Mouse (Mus musculus): ENCODE results near the gene Gm3182. TPM values are rescaled to one million over a fixed set of nuclear protein-coding genes. Genes with fewer than 3 reads are reported as not detected.
"Not testable (repeated sequence)": the region's sequence is repeated elsewhere in the genome, so short reads cannot be mapped to it uniquely, and the experiment has no call there.

The Gm3182 gene
- not detected in 2 replicates for polyA plus RNA-seq (2012; ENCODE audit: insufficient read depth, insufficient read length, low replicate concordance, missing spikeins)

- WGBS = 86% methylated on average over 1 of the region's 2 CpGs
- not testable (repeated sequence) for H3K4me3 ChIP-seq (ENCODE audit: insufficient read depth, low read depth, low read length); H3K27ac ChIP-seq (ENCODE audit: insufficient read depth, low read depth, low read length); H3K4me1 ChIP-seq (ENCODE audit: control insufficient read depth, insufficient read depth, low read length)
Measured at GRCm38 (mm10) chr14:4481445-4481844, at the start of gene Gm3182. TSS of gene Gm3182 (plus strand) at chr14:4481745.

GRCm38 (mm10) chr14:4499425-4499824 is 17.9 kb downstream of the Gm3182 start:
- peak overlapping the region; percentile 30; the same call in 1 of the 2 replicates for H3K4me3 ChIP-seq (ENCODE audit: insufficient read depth, low read depth, low read length)
- 0% methylated on average over 20 of the region's 25 CpGs for WGBS

More at GRCm38 (mm10) chr14:4499425-4499824, 17.9 kb downstream of the Gm3182 start:
- H3K4me1 ChIP-seq (ENCODE audit: control insufficient read depth, insufficient read depth, low read length); H3K27ac ChIP-seq (ENCODE audit: insufficient read depth, low read depth, low read length): not testable (repeated sequence)

Other genes starting within 250 kb of the Gm3182 start
- gene Gm3138, start 232.1 kb upstream of the Gm3182 start, polyA plus RNA-seq (2012; ENCODE audit: insufficient read depth, insufficient read length, low replicate concordance, missing spikeins) = not detected in 2 replicates
- gene Gm3149, start 164.5 kb upstream of the Gm3182 start, polyA plus RNA-seq (2012; ENCODE audit: insufficient read depth, insufficient read length, low replicate concordance, missing spikeins) = not detected in 2 replicates
- gene 2610042L04Rik, start 147.0 kb upstream of the Gm3182 start, polyA plus RNA-seq (2012; ENCODE audit: insufficient read depth, insufficient read length, low replicate concordance, missing spikeins) = not detected in 2 replicates
- gene Gm3159, start 84.2 kb upstream of the Gm3182 start, polyA plus RNA-seq (2012; ENCODE audit: insufficient read depth, insufficient read length, low replicate concordance, missing spikeins) = not detected in 2 replicates
- not detected in 2 replicates for gene Gm3164, start 66.3 kb upstream of the Gm3182 start, polyA plus RNA-seq (2012; ENCODE audit: insufficient read depth, insufficient read length, low replicate concordance, missing spikeins)
- gene Gm3173, start 50.8 kb upstream of the Gm3182 start, polyA plus RNA-seq (2012; ENCODE audit: insufficient read depth, insufficient read length, low replicate concordance, missing spikeins) = not detected in 2 replicates
- gene Gm3047, start 73.7 kb downstream of the Gm3182 start, polyA plus RNA-seq (2012; ENCODE audit: insufficient read depth, insufficient read length, low replicate concordance, missing spikeins) = not detected in 2 replicates
- not detected in 2 replicates for gene Gm8159, start 150.6 kb downstream of the Gm3182 start, polyA plus RNA-seq (2012; ENCODE audit: insufficient read depth, insufficient read length, low replicate concordance, missing spikeins)
- not detected in 2 replicates for gene Gm3239, start 182.4 kb downstream of the Gm3182 start, polyA plus RNA-seq (2012; ENCODE audit: insufficient read depth, insufficient read length, low replicate concordance, missing spikeins)
- not detected in 2 replicates for gene Gm7876, start 227.5 kb downstream of the Gm3182 start, polyA plus RNA-seq (2012; ENCODE audit: insufficient read depth, insufficient read length, low replicate concordance, missing spikeins)
- gene Gm3252, start 245.0 kb downstream of the Gm3182 start, polyA plus RNA-seq (2012; ENCODE audit: insufficient read depth, insufficient read length, low replicate concordance, missing spikeins) = not detected in 2 replicates

Measured in olfactory bulb, adult 2 months (tissue).